Mouse (Mus musculus) cerebellum, postnatal 4 days (tissue): ENCODE results near the gene Gm42906.

ENCODE experiments used
- DNase-seq, 2 experiments: peaks; one replicate each; pipeline ENCODE4 v3.0.0; 2022; ENCODE audit warnings: low spot score in 2 of 2, mixed read lengths in 1 of 2

Gm42906 gene

GRCm38 (mm10) chr5:151428113-151428756 is at the start of gene Gm42906:
Gm42906 (minus strand) TSS chr5:151428163.
- no peak for DNase-seq

- DNase-seq = no peak
Observed at GRCm38 (mm10) chr5:151445695-151446094, 17.7 kb upstream of the Gm42906 start.

GRCm38 (mm10) chr5:151435106-151435505 is 7.1 kb upstream of the Gm42906 start:
- no peak for DNase-seq

- no peak for DNase-seq
Observed at GRCm38 (mm10) chr5:151426466-151426865, 1.5 kb downstream of the Gm42906 start.

- DNase-seq = no peak
Observed at GRCm38 (mm10) chr5:151422692-151423091, 5.3 kb downstream of the Gm42906 start.

GRCm38 (mm10) chr5:151421859-151422258 is 6.1 kb downstream of the Gm42906 start:
- DNase-seq = no peak

- no peak for DNase-seq
Observed at GRCm38 (mm10) chr5:151418551-151418950, 9.4 kb downstream of the Gm42906 start.

GRCm38 (mm10) chr5:151417421-151418038 is 10.4 kb downstream of the Gm42906 start:
- no peak for DNase-seq

GRCm38 (mm10) chr5:151416988-151417387 is 11.0 kb downstream of the Gm42906 start:
- DNase-seq = no peak

- no peak for DNase-seq
Observed at GRCm38 (mm10) chr5:151413617-151414016, 14.3 kb downstream of the Gm42906 start.

GRCm38 (mm10) chr5:151412666-151413463 is 15.1 kb downstream of the Gm42906 start:
- no peak for DNase-seq

- no peak for DNase-seq
Observed at GRCm38 (mm10) chr5:151410006-151410405, 18.0 kb downstream of the Gm42906 start.

GRCm38 (mm10) chr5:151409282-151409681 is 18.7 kb downstream of the Gm42906 start:
- no peak for DNase-seq

- no peak for DNase-seq
Observed at GRCm38 (mm10) chr5:151408124-151408900, 19.7 kb downstream of the Gm42906 start.

- DNase-seq = no peak
Observed at GRCm38 (mm10) chr5:151407493-151407892, 20.5 kb downstream of the Gm42906 start.

GRCm38 (mm10) chr5:151406276-151406675 is 21.7 kb downstream of the Gm42906 start:
- DNase-seq = no peak

- DNase-seq = no peak
Observed at GRCm38 (mm10) chr5:151405314-151405903, 22.6 kb downstream of the Gm42906 start.

- no peak for DNase-seq
Observed at GRCm38 (mm10) chr5:151403586-151403985, 24.4 kb downstream of the Gm42906 start.

GRCm38 (mm10) chr5:151400557-151400944 is 27.4 kb downstream of the Gm42906 start:
- no peak for DNase-seq

- no peak for DNase-seq
Observed at GRCm38 (mm10) chr5:151399918-151400556, 27.9 kb downstream of the Gm42906 start.

GRCm38 (mm10) chr5:151396119-151396518 is 31.8 kb downstream of the Gm42906 start:
- DNase-seq = no peak
